Mouse (Mus musculus): ENCODE data around the gene Fxyd7.
A peak's percentile ranks its signal among the peaks of the same experiment; 100 is the strongest.

Fxyd7 gene

DNA sequence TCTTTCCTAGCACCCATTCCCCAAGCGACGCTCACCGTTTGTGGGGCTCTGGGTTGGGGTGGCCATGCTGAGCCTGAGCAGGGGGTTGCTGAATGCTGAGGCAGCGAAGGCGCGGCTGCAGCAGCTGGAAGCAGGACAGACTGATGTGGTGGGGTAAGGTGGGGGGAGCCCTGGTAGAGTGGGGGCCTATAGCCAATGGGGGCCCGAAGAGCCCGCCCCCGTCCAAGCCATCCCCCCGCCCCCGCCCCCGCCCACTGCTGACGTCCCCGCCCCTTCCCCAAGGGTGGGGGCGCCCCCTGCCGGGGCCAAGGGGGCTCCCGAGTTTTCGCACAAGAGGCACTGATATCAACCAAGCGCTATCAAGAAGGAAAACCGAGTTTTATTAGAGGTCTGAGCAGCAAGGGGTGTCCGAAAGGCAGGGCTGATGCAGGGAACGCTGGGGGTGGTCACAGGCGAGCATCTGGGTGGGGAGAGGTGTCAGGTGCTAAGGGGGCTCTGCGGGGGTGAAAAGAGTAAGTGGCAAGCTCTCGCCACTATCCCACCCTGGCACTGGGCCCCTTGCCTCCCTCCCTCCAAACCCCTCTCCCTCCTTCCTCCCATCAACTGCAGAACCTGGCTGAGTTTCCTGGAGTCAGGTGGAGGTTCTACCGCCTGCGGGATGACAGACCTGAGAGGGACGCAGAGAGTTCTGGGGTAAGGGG is at the start of gene Fxyd7:
Gene Fxyd7, minus strand, starts transcription at position 147 of the 701 bp plus-strand sequence.
- no peak for DNase-seq (ENCODE audit: low spot score in 2 of 2)

DNA sequence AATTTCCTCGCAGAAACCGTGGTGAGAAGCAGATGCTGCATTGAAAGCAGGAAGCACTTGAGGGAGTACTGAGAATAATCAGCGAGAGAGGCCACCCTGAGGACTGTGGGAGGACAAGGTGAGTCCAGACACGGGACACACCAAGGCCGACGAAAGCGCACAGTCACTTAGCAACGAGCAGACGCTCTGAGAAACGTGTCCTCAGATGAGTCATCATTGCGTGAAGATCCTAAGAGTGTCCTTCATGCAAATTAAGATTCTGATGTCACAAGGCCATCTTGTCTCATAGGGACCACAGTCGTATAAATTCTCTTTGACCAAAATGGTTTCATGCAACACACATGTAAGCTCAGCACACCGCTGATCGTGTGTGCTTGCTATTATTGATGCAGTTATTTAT is 49.5 kb upstream of the Fxyd7 start:
- no peak for DNase-seq (ENCODE audit: low spot score in 2 of 2)

DNA sequence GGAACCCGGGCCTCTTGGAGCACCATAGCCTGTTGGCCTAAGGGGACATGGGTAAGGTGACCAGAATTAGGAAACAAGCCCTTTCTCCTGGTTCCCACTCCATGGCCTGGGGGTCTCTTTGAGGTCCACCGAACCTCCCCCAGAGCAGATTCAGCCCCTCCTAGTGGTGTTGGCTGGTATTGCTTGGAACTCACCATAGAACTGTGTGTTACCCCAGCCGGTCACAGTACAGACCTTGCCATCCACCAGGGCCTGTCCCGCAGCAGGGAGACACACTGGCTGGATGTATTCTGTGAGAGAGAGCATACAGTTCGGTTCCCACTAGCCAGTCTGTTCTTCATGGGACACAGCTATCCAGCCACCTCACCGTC is 48.3 kb upstream of the Fxyd7 start:
- no peak for DNase-seq (ENCODE audit: low spot score in 2 of 2)

DNA sequence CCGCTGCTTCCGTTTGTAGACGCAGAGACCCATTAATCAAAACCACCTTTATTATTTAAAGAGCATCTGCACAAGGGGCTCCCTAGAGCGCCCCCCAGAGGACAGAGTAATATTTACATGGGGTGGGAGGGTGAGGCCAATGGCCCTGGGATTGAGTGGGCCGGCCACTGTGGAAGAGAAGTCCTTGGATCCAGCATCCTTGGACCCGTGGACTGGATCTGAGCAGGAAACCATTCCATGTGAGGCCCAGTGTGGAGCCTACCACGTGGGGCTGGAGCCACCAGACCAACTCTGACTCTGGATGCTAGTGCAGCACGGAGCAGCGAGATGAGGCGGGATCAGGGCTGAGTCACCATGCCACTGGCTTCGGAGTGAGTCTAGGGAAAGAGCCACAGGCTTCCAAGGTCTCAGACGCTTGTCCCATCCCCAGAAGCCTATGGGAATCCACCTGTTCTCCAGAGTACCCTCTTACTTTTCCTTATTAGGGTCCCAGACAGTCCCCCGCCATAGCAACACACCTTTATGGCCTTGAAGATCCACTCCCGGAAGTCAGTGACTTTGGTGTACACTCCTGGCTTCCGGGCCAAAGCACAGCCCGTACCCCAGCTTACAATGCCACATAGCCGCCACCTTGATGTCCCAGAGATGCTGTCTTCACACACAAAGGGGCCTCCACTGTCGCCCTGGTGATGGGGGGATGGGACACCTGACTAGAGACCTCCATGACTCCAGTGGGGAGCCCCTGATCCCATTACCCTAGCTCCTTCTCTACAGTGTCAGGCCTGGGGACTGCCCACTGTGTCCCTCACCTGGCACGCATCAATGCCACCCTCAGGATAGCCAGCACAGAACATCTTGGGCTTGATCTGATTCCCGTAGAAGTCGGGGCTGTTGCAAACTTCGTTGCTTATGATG is 47.7 kb upstream of the Fxyd7 start:
- DNase-seq (ENCODE audit: low spot score in 2 of 2), result no peak

DNA sequence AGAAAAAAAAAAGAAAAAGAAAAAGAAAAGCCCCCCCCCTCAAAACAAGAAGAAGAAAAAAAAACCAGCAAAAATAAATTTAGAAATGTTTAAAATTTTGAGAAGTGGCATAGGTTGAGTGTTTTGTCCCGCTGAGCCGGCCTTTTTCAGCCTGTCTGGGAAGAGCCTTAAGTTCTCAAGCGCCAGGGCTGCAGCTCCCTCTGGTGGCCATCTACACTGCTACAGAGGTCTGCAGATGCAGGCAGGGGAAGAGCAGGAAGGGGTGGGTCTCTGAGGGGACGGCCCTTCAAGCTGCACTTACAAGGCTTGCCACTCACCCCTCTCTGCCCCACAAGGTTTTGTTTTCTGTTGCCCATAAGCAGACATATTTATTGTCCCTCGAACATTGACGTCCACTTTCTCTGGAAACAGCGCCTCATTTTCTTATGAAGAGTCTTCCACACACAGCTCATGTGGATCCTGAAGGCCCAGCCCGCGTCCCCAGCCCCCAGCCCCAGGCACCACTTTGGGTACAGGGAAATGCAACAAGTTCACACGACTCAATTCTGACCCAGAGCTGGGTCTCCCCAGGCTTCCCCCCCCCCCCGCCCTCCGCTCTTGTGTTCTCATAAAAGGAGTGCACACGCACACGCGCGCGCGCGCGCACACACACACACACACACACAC is 46.4 kb upstream of the Fxyd7 start:
- DNase-seq (ENCODE audit: low spot score in 2 of 2), result peak; percentile 86 to 91

DNA sequence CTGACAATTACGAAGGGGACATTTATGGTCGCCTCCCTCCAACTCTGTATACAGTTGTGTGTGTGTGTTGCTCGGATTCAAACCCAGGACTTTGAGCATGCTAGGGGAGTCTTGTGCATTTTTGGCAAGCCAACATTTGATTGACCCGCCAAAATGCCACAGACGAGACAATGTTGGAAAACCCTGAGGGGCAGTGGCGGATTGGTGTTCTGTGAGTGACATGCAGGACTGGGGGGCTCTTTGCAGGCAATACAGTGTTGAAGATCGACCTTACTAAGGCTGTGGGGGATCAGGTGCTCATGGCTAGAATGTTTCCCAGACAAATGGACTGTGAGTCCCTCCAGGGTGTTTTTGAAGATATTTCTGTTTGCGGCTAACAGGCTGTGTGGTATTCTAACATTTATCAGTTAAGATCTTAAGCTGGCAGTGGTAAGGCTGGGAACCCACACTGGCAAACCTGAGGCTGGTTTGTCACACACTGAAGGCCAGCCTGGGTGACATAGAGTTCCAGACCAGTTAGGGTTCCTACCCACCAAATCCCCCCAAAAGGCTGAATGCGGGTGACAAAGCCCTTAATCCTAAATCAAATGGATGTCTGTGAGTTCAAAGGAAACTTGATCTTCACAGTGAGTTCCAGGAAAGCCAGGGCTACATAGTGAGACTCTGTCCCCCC is 45.8 kb upstream of the Fxyd7 start:
- DNase-seq (ENCODE audit: low spot score in 2 of 2), result no peak

DNA sequence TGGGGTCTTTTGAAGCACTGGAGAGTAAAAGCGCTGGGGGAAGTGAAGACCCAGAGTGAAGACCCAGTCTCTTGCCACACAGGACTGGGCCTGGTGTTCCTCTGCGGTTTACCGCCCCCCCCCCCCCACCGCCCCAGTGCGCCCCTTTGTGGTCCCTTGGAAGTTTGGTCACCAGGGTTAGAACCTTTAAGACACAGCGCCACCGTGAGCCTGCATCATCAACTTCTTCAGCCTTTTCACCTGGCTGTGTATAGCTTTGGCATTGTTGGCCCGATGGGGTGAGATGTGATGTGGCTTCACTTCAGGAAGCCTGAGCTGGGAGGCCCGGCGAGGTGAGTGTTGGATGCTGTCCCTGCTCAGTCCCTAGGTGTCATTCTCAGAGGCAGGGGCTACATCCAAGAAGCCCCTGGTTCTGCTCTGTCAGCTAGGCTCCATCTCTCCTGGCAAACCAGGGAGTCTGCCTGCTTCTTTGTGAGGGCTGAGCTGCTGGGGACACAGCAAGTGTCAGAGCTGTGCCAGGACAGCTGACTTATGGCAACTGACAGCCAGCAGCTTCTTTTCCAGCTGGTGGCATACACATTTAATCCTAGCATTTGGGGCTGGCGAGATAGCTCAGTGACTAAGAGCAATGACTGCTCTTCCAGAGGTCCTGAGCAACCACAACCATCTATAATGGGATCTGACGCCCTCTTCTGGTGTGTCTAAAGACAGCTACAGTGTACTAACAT is 43.7 kb upstream of the Fxyd7 start:
- DNase-seq (ENCODE audit: low spot score in 2 of 2), result no peak

DNA sequence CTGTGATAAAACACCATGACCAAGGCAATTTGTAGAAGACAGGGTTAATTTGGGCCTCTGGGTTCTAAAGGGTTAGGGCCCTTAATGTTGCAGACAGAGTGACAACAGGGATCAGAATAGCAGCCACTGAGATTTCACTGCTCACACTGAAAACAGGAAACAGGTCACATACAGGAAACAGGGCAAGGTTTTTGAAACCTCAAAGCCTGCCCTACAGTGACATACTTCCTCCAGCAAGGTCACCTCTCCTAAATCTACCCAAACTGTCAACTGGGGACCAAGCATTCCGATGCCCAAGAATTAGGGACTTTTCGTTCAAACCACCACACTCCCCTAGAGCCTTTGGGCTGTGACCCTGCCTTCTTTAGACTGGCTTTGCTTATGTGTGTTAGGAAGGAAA is 38.5 kb upstream of the Fxyd7 start:
- no peak for DNase-seq (ENCODE audit: low spot score in 2 of 2)

DNA sequence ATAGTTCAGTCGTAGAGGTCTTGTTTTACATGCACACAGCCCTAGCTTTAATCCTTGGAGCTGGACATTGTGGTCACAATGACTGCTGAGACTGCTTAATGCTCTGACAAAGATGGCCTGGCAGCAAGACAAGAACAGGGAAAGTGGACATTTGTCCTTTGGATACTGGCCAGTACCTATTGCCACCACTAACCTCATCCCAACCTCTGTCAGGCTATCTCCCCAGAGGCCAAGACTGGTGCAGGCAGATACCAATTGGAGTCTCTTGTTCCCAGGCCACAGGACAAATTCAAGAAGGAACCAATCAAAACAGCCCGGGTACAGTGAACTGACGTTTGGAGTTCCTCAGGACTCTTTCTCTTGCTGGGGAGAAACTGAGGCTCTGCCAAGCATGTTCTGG is 36.9 kb upstream of the Fxyd7 start:
- DNase-seq (ENCODE audit: low spot score in 2 of 2), result no peak

DNA sequence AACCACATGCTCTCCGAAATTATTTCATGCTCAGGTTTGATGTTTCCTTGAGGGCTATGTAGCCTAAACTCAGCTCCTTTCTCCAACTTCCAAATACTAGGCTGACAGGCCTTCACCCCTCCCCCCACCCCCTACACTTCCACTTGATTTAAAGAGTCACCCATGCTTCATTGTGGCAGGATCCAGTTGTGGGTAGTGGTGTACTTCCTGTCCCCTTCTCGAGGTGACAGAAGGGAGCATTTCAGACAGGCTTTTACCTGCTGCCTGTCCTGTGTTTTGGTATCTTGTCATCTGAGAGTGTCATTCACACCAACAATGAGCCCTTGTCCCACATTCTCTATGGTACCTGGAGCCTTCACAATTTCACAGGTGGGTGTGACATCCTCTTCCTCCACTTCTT is 36.0 kb upstream of the Fxyd7 start:
- no peak for DNase-seq (ENCODE audit: low spot score in 2 of 2)

DNA sequence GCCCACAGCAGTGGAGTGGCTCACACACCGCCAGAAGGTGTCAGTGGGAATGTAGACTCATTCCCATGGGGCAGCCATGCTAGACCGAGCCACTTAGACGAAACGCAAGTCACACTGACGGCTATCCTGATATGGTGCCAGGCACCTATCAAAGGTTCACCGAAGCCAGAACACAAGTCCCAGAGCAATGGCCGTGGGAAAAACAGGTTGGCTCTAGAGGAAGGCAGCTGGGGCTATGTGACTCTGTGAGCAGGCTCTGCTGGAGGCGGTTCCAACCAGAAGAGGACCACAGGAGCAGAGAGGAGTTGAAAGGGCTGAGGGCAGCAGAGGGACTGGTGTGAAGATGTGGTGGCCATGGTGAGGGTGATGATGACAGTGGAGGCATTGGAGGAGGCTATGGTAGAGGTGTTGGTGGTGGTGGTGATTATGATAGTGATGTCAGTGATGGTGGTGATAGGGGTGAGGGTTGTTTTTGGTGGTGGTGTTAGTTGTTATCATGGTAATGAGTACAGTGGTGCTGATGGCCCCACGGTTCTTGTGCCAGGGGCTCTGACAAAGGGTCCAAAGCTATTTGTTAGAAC is 35.0 kb upstream of the Fxyd7 start:
- no peak for DNase-seq (ENCODE audit: low spot score in 2 of 2)

DNA sequence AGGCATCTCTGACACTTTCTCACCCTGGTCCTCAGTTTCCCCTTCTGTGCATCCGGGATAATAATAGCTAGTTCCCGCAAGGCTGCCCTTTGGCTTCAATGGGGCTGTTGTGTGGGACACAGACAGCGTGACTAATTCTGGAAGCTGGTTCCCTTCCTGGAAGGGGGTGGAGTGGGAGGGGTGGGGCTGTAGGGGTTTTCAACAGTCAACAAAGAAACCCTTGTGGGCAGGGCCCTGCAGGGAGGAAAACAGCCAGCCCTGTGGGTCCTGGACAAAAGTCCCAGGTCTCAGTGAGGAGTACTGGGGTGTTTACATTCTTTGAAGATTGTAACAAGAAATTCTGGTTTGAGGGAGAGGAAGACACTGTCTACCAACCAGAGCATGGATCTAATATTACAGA is 33.9 kb upstream of the Fxyd7 start:
- DNase-seq (ENCODE audit: low spot score in 2 of 2), result peak in 1 of 2 experiments; percentile 70

DNA sequence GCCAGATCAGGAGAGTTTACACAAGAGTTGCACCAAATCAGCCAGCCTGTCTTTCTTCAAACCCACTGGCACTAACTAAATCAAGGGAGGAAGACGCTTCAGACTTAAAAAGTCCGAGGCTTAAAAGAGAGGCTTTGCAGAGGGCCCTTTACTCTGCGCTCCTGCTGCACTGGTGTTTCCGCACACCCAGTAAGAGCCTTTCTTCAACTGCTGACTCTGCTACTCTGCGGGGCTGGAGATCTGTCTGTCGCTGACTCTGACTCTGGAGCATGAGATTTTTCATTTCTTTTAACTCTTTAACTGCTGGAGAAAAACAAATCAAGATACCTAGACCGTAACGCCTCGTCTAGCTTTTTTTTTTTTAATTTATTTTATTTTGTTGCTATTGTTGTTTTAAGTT is 32.9 kb upstream of the Fxyd7 start:
- DNase-seq (ENCODE audit: low spot score in 2 of 2), result no peak

DNA sequence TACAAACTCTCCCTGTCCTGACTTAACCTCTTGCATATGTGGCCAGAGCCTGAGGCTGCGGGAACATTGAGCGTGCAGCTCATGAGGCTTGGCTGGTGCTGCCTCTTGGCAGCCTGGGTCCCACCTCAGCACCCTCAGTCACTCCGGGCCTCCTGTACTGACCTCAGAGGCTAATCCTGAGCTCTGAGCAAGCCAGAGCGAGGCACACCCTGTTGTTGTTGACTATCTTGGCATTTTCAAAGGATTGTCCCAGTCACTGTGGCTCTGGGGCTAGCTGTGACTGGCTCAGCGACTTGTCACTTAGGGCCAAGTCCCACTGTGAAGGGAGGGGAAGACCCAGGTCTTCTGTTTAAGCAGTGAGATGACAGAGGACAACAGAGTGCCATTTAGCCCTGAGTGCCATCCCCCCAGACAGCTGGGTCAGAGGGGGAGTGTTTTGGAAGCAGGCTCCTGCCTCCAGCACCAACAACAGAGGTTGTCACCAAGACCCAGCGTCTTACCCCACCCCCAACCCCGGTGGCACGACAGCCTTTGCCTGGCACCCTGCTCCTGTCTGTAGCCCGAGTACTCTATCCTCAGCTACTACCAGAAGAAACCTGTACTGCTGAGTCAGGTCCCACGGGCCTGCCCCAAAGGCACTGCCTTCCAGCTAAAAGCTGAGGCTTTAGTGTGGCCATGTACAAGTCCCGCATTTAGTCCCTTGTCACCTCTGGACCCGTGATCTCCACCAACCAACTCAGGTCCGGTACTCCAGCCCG is 31.7 kb upstream of the Fxyd7 start:
- DNase-seq (ENCODE audit: low spot score in 2 of 2), result peak in 1 of 2 experiments; percentile 74

DNA sequence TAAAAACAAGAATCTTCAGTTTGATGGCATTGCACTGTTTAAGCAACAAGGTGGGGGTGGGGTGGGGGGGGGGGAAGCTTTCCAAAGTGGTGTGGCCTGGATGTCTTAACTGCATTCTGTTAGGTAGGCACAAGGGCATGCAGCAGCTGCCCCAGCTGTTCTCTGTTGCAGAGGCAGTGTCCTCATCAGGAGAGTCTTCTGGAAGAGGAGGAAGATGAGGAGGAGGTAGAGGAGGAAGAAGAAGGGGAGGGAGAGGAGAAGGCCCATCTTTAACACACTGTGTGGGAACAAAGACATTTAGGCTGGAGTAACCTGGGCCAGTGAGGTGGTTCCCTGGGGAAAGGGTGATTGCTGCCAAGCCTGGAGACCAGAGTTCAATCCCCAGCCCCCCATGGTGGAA is 30.8 kb upstream of the Fxyd7 start:
- no peak for DNase-seq (ENCODE audit: low spot score in 2 of 2)

DNA sequence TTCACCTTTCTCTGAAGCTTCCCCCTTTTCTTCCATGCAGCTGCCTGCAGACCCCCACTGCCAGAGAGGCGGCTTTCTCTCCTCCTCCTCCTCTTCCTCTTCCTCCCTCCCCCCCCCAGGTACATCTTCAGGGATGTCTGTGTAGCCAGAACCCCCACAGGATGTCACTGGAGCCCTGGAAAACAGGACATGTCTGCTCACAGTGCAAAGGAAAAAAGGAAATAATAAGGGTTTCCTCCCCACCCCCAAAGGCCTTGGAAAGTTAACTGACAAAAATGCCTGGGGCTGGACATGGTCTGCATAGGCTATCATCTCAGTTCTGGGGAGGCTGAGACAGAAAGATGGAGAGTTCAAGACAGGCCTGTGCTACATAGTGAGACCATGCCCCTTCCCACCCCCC is 29.8 kb upstream of the Fxyd7 start:
- no peak for DNase-seq (ENCODE audit: low spot score in 2 of 2)

DNA sequence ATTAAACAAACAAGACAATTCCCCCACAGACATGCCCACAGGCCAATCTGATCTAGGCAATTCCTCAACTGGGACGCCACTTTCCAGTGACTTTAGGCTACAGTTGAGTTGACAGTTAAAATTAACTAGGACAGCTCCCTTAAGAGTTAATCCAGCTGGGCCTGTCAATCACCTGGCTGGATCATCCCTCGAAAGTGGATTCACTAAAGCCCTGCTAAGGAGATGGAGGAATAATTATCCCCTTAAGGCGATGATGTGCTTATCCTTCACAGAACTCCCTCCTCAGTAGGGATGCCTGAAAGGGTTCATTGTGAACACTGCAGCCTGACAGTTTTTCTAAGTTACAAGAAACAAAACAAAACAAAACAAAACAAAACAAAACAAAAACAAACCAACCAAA is 29.3 kb upstream of the Fxyd7 start:
- DNase-seq (ENCODE audit: low spot score in 2 of 2), result no peak

DNA sequence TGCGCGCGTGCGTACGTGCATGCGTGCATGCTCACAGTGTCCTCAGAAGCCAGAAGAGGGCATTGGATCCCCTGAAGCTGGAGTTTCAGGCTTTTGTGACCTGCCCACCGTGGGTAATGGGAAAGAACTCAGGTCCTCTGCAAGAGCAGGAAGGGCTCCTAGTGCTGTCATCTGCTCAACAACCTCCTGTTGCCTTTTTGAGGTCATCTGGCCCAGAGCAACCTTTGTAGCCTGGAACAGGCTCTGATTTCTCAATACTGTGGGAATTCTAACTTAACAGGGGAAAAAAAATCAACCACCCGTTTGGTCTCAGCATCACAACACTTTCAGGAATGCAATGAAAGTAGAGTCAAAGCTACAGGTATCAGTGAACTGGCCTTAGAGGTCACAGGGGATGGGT is 28.4 kb upstream of the Fxyd7 start:
- no peak for DNase-seq (ENCODE audit: low spot score in 2 of 2)

DNA sequence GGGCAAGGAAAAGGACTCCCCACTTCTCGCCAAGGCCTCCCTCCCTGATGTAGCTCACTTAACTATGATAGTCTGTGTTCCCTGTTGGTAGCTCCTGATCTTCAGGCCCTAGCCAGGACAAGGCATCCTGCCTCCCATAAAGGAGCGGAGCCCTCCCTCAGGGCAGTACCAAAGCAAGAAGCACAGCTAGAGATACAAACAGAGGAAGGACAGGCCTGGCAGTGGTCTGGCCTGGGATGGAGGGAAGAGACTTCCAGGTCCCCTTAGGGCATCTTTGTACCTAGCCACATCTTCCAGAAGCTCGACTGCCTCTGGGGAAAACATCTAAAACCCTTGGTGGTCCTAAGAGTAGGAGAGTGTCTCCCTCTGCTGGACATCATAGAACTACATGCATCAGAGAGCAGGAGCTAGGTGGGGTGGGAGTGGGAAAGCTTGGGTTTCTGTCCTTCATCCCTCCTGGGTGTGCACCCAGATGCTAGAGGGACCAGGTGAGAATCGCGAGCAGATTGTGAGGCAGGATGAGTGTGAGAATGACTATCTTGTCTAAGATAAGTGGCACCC is 26.7 kb upstream of the Fxyd7 start:
- DNase-seq (ENCODE audit: low spot score in 2 of 2), result peak in 1 of 2 experiments; percentile 43

DNA sequence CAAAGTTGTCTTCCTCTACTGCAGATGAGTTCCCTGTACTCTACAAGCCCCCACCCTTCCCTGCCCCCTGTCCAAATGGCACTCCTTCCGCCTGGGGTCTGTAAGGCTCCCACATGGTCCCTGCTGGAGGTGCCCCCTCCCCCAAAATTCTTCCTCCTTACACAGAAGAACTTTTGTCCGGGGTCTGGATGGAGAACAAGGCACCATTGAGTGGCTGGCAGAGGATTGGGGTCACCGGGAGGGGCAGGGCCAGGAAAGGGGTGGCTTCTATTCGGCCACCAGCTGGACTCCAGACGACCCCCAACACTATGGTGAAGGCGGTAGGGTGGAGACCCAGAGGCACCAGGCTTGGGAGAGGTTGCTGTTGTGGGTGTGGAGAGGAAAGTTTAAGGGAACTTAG is 26.2 kb upstream of the Fxyd7 start:
- DNase-seq (ENCODE audit: low spot score in 2 of 2), result no peak

Data from urinary bladder, postnatal 36 days (tissue).